Mouse (Mus musculus) testis, adult 2 months (tissue): ENCODE measurements at regions not wholly inside any gene's neighbourhood (a gene's known extent, or its start where the extent isn't known, plus 50 kb on each side); places are given as distances from the start of the nearest gene placed in this dataset.

ENCODE experiments used
- CTCF ChIP-seq: fragments of 200-500 bp; IDR thresholded peaks from 2 replicates; pipeline ENCODE4 v1.5.1; 2012; ENCODE audit warnings: low read depth, mild to moderate bottlenecking, inconsistent platforms, low read length, moderate library complexity; ENCODE audit not compliant: control insufficient read depth, insufficient read depth, insufficient replicate concordance
- POLR2A ChIP-seq: fragments of 200-500 bp; IDR thresholded peaks from 2 replicates; pipeline ENCODE4 v1.6.1; 2012; ENCODE audit warnings: low read depth, mild to moderate bottlenecking, inconsistent platforms, low read length, moderate library complexity; ENCODE audit not compliant: control insufficient read depth

DNA sequence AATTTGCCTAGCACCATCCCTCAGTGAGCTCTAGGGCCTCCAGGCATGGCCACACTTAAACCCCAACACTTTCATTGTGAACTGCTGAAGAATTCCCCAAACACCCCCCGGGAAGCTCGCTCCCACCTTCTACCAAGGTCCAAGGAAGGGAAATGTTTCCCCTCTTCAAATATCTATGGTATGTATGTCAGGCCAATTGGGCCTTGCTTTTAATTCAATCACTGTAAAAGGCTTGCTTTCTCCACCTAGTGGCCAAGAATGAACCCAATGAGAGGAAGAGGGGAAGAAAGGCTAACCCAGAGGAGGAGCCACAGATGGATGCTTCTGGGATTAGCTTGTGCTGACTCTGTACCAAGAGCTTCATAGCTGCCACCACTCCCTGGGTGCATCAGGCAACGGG lies 336.3 kb upstream of the Tgfbr2 start:
- TF ChIP-seq CTCF (no peak), POLR2A (no peak)
